Mouse (Mus musculus): ENCODE data around the gene Gm19410.

Gm19410 gene

GRCm38 (mm10) chr8:35765499-35766193, at the start of gene Gm19410:
Gene Gm19410 (plus strand): TSS chr8:35765790.
- DNase-seq = no peak

GRCm38 (mm10) chr8:35730776-35731175, 34.8 kb upstream of the Gm19410 start:
- no peak for DNase-seq

- no peak for DNase-seq
Measured at GRCm38 (mm10) chr8:35735438-35735837, 30.2 kb upstream of the Gm19410 start.

GRCm38 (mm10) chr8:35756202-35756601, 9.4 kb upstream of the Gm19410 start:
- no peak for DNase-seq

GRCm38 (mm10) chr8:35765020-35765419, 570 bp upstream of the Gm19410 start:
- DNase-seq = no peak

GRCm38 (mm10) chr8:35773508-35773907, 7.9 kb downstream of the Gm19410 start:
- no peak for DNase-seq
